Mouse (Mus musculus) layer of hippocampus, postnatal 36 days (tissue): ENCODE results near the gene Stox2. TPM values are rescaled to one million over a fixed set of nuclear protein-coding genes. Genes with fewer than 3 reads are reported as not detected.
A peak's percentile ranks its signal among the peaks of the same experiment; 100 is the strongest.
"Not testable (repeated sequence)": the region's sequence is repeated elsewhere in the genome, so short reads cannot be mapped to it uniquely, and the experiment has no call there.

Source experiments
- DNase-seq, 2 experiments: peaks; one replicate each; pipeline ENCODE4 v3.0.0; 2022
- total RNA-seq, 2 experiments: library from RNA; stranded (reverse); gene quantifications; 2 replicates each; pipeline ENCODE4 v1.2.3; 2021

The Stox2 gene
- 10 to 100 TPM; 82.8 to 93.3 TPM for total RNA-seq

DNA sequence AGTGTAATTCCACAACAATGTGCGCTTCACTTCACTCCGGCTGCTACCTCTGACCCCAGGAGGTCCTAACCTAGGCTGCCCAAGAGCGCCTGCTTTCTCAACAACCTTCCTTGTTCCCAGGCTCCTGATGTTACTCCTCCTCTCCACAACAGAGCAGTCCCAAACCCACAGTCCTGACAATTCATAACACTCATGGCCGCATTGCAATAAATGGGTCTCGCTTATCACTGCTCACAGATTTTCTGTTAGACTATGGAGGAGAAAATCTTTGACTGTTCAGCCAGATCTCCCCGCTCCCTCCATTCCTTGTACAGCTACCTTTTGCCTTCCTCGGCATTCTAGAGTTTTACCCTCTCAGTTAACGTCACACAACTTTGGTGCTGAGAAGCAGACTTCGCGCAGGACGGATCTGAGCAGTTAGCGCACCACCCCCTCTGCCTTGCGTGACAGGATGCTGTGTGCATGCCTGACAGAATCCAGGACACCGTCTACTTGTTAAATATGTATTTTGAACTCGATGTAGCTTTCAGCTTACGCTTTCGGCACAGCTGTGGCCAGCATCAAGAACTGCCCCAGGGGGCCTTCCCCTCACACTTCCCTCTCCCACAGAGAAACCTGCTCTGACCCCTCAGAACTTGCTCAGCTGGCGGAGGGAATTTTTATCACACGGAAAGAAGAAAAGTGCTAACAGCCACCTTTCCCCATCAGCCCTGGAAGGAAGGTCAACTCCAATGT, at the start of gene Stox2:
Gene Stox2, minus strand, starts transcription at position 51 of the 735 bp plus-strand sequence.
- no peak for DNase-seq

DNA sequence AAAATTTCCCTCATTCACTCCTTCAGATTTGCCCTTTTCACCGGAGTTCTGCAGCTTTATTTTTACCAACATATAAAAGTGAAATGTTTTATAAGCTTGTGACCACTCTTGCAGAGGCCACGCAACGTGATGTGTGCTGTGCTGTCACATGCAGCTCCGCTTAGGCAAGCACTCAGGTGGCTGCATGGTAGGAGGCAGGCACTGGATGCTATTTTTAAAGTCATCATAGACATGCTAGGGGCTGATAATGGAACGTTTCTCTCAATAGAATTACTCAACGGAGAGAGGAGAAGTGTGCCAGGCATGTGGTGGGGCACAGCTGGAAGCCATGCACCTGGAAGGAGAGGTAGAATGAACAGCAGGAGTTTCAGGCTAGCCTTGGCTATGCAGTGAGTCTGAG, 49.3 kb upstream of the Stox2 start:
- DNase-seq = no peak

DNA sequence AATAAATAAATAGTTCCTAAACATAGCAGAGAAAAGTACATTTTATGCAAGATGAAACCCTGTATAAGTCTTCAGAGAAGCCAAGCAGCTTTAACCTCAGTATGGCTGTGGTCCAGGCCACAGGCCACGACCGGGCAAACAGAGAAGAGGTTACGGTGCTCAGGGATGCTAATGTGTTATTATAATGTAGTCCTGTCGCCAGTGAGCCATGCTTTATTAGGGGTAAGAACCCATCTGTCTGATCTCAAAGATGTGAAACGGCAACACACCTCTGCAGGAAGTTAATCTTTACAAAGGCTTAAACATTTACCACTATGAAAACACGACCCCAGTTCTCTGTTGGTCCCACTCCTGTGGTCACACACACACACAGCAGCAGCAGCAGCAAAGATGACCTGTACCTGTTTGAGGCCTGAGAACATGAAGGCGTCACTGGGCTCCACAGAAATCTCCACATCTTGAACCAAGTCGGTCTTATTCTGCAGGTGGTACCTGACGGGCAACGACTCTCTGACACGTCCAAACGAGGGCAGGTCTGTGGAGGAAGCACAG, 48.5 kb upstream of the Stox2 start:
- DNase-seq = no peak

DNA sequence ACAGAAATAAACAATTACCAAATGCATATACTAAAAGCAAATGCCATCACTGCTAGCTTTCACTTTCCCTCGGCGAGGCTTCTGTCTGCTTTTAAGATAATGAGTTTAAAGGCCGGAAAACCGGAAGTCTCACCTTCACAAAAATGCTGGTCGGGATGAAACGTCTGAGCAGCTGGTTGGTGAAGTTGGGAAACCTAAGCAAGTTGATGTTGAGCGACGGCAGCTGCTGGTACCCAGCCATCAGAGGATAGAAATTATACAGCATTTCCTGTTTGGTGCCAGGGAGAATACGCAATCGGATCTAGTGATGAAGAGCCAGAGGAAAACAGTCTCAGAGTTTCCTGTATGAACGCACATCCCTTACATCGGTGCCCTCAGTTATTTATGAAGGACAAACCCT, 46.9 kb upstream of the Stox2 start:
- DNase-seq = no peak

DNA sequence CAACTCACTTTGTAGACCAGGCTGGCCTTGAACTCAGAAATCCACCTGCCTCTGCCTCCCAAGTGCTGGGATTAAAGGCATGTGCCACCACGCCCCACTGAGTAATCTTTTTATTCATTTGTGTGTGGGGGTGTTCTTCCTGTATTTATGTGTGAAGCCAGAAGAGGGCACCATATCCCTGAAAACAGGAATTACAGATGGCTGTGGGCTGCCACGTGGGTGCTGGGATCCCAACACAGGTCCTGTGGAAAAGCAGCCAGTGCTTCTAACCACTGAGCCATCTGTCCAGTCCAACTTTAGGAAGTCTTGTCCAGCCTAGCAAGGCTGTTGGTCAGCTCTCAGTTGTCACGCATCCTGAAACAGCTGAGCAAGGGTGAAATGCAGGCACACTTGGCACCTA, 41.1 kb upstream of the Stox2 start:
- no peak for DNase-seq

DNA sequence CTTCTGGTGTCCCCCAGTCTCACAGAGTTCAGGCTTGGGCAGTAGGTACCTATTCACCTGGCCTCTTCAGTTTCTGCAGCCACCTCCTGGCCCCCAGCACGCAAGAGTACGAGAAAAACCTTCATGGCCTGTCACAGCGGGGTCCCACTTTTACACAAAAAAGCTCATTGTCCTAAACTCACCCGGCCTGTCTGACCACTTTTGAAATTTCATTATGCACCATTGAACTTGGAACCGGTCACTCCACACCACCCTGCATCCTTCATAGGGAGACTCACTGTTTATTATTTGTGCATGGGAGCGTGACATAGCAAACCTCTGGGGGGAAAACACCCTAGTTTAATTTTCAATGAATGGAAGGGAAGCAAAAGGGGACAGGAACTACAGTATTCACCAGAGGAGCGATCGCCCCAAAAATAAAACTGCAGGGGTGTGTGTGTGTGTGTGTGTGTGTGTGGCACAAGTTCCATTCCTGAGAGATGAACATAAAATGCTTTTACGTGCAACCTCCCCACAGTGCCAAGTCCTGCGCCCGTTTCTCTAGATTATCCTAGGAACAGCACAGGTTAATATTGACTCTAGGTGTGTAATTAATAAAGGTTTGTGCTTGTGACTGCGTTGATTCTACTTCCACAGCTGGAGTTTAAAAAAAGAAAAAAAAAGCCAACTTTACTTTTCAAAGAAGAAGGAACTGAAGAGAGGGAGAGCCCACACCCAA, 36.4 kb upstream of the Stox2 start:
- no peak for DNase-seq

DNA sequence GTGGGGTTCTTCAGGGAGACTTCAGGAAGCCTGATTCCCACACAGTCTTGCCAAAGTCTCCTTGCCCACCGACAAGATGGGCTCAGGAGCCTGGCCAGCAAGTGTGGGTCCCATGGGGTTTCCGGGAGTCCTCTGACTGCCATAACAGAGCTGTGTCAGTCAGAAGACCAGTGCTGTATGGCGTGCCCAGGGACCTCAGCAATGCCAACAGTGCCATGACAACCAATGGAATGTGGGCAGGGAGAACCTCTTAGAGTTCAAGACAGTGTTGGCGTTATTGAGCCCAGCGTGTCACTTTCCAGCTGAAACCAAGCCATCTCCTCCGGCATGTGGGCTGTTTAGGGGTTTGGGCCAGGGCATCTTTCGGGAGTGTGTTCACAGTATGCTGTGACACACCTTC, 33.9 kb upstream of the Stox2 start:
- peak; percentile 17 to 21 for DNase-seq

DNA sequence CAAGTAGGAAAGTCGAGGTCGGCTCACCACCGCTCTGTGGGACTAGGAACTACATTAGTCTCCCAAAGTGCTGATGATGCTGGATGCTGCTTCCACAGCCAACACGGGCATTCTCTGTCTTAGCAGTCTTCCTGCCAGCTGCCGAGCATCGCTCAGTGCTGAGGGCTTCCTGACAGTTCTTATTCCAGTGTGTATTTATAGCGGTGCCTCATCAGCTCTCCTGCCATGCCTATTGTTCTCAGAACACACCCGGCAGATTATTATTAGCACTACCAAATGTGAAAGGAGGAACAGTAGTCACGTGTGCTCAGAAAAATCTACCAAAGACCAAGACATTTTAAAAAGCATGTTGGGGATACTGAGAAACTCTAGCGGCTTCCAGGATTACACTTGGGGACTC, 15.5 kb upstream of the Stox2 start:
- DNase-seq = peak; percentile 45 to 56

DNA sequence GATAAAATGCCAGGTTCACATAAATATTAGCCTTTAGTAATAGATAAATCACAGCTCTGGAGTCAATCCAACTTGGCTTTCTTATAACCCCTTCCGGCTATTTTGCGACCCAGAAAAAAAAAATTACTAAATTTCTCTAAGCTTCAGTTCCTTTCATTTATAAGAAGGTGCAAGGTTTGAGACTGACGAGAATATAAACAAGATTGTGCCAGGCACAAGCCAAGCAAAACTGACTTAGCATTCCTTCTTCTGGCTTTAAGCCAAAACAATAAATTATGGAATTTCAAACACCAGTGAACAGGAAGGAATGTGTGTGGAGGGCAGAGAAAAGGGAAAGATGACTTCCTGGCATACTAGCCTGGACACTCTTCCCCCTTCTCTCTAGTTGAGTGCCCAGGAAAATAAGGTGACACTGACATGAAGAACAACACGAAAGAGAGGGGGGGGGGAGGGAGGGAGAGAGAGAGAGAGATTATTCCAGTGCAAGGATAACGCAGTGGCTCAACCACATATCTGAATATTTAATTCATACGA, 13.1 kb upstream of the Stox2 start:
- DNase-seq = no peak

DNA sequence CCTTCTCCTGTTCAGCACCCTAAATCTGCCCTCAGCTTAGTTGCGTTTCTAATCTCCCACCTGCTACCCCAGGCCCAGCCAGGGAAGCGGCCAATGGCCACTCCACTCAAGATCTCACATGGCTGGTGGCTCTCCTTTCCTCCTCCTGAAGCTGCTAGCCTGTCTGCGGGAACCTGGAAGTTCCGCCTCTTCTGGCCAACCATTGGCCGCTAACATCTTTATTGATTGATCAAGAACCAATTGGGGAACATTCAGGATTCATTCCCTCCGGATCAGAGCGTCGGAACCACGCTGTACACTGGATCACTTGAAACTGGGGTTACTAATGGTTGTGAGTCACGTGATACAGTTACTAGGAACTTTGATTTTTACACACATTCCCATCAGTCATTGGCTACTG, 12.4 kb upstream of the Stox2 start:
- DNase-seq = no peak

DNA sequence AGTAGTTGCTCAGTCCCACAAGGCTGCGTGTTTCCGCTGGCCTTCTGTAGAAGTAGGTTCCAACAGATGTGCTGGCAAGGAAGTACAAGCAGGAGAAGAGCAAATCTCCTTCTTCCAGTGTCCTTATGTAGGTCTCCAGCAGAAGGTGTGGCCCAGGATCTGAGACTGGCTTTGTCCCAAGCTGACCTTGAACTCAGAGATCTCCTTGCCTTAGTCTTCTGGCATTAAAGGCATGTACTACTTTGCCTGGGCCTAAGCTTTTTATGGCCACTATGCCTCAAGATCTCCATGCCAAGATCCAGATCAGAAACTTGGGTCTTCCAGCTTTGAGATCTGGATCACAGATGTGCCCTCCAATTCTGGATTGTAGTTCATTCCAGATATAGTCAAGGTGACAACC, 3.0 kb upstream of the Stox2 start:
- not testable (repeated sequence) for DNase-seq

DNA sequence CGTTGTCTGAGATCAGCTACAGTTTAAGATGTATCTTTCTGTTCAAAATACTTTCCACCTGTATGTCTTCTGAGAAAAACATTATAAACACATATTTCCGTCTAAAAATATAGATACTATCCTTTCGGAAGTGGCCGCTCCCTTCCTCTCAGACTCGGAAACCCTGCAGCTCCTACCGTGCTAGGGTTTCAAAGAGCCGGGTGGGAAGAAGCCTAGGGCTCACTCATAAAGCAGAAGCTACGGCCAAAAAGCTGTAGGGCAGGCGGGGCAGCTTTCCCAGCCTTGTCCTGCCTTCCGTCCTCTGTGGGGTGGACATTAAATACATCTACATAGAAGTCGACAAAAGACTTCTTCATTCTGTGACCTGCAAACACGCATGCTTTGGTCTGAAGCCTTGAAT, 6.9 kb downstream of the Stox2 start:
- no peak for DNase-seq

DNA sequence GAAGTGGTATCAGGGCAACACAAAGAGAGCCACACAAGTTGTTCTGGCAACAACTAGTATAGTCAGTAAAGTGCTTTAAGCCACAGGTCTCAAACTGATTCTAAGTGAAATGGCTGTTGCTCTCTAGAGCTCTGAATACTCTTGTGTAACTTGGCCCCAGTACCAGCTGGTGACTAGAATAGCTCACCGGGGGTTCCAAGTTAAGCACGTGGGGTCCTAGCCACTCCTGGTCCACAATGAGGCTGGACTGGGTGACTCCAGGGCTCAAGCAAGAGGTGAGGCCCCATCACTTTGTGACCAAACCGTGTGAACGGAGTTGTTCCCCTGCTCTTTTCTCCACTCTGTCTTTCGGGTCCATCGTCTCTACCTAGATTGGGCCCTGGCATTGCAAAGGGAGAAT, 8.2 kb downstream of the Stox2 start:
- DNase-seq = no peak

DNA sequence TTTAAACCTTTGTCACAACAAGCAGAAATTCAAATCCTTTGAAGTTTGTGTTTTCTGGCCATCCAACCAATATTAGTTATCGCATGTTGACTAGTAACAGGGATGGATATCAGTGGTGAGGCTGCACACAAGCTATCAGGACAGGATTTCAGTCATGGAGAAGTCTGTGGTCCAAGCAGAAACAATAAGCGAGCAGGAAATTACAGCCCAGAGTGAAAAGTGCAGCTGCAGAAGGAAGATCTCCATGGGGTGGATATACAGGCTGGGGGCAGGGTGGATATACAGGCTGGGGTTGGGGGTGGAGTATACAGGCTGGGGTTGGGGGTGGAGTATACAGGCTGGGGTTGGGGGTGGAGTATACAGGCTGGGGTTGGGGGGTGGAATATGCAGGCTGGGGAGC, 10.3 kb downstream of the Stox2 start:
- DNase-seq = no peak

DNA sequence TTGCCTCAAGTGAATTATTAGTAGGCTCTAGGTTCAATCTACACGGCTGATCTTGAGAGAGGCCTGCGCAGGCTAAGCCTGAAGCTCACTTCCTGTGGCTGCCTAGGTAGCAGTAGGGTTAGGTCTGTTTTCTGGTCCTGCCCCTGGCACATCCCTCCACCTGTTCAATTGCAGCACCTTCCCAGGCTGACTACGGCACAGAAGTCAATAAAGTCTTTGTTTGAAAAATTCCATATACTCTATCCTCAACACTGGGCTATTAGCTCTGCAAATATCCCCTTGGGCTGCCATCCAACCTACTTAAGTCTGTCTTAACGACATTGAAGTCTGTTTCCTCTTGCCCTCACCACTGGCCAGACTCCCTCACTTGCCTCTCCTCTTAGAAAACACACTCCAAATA, 10.8 kb downstream of the Stox2 start:
- DNase-seq = no peak

DNA sequence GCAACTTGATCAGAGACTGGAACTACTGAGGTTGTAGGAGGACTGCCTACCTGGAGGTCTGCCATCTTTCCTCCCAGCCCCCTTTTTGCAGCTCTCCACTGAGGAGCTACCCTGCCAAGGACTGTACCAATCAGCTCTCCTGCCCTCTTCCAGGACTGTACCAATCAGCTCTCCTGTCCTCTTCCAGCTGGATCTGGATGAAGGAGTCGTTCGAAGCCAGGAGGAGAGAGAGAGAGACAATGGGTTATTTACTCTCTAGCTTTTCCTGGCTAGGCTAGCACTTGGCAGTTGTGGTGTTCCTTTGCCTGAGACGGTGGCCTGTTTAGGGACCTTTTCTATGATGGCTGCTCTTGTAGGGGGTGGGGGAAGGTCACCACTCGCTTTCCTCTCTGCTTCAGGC, 14.9 kb downstream of the Stox2 start:
- peak; percentile 48 to 53 for DNase-seq

DNA sequence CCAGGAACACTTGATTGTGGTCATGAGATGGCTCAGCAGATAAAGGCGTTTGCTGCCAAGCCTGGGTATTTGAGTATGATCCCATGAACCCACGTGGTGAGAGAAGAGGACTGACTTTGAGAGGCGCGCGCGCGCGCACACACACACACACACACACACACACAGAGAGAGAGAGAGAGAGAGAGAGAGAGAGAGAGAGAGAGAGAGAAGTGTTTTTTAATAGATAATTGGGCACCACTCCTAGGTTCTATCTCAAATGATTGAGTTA, 32.0 kb downstream of the Stox2 start:
- peak in 1 of 2 experiments; percentile 16 for DNase-seq

DNA sequence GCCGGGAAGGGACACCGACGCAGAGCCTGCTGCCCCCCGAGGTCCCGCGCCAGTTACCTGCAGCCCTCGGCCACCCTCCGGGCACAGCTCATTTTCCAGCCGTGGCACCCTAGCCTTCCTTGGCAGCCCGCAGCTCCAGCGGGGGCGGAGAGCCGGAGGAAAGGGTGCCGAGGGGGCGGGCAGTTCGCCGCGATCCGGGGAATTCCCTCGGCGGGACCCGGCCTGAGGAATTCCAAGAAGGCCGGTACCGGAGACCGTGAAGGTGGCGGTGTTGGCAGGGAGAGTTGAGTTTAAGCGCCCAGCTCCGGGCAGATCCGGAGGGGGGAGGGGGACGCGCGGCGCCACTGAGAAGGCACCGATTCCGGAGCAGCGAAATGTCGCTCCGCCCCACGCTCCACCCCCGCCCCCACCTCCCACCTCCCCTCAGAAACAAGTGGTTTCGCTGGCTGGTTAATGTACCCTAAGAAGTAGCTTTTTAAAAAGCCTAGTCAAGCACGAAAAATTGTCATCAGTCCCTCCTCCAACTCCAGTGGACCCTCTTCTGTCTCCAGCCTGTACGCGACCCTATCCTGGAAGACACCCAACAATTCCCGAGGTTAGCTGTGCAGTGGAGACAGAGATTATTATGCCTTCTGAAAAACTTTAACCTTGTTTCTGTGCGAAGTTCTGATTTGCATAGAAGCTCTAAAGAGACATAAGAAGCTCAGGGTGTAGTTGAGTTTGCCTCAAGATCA, 32.5 kb downstream of the Stox2 start:
- peak; percentile 67 to 75 for DNase-seq

DNA sequence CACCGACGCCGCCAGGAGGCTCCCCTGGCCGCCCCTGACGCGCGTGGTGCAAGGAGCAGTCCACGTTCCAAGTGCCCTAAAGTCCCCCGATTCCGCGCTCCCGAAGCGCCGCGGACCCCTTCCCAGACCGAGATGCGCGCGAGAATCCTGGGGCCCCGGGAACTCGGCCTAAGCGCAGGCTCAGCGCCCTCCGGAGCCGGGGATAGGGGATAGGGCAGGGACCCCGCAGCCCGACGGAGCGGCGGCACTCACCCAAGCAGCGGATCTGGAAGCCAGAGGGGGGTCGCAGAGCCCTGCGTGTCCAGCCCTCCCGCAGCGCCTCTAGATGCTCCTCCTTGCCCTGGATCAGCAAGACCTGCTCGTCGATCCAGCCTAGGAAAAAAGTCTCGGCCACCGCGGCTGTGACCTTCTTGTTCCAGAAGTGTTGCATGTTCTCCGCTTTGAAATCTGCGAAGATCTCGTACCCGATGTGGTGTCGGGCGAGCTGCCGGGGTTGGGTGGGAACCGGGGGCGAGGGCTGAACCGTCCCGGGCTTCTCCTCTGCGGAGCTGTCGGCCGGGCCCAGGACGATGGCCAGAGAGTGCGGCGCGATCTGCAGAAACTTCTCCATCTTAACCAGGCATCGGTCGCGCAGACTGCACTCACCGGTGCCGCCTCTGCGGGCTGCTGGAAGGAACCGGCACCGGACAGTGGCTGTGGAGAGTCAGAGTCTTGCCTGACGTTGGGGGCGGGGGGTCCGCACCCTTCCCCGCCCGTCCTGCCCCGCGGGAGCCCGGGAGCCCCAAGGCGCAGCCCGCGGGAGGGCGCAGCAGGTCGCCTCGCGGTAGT, 33.3 kb downstream of the Stox2 start:
- peak; percentile 13 to 15 for DNase-seq

DNA sequence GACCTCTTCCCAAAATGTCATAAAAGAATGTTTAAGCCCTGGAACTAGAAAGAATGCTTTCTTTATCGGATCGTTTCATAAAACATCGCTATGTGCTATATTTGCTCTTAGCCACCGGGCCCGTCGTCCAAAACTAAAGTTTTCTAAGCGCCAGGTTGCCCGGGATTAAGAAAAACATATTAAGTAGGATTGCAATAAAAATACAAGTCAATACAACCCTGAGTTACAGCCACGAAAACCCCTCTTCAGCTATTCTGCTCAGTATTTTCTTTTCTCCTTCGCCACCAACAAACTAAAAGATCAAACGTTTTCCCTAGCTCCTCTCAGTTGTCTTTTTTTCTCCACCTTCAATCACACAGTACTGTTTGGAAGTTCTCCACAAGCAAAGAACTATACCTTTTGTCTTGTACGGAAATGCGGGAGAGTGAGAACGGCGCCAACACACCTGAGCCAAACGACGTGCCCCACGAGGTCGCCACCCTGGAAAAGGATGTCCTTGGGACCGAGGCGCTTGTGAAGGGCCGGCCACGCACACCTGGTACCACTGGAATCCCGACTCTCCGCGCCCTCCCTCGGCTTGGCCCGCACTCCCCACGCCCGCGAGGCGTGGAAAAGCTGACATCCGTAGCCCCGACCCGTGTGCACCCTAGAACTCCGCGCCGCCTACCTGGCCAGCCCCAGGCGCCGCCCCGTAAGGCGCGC, 34.0 kb downstream of the Stox2 start:
- DNase-seq = no peak

DNA sequence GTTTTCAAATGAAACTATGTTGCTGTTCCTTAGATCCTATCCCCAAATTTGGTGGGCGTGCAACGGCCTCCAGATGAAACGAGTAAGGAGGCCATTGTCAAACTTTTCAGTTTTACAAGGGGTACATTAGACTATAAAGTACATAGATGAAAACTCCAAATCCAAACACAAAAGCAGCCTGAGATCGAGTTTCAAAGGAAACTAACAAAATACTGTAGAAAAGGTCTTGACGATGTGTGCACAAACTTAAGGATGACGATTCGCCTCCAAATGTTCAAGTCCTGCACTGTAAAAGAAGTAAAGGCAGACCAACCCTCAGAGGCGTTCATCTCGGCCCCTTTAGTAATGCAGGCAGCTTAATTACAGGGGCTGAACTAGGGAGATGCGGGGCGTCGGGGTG, 34.8 kb downstream of the Stox2 start:
- DNase-seq = no peak

DNA sequence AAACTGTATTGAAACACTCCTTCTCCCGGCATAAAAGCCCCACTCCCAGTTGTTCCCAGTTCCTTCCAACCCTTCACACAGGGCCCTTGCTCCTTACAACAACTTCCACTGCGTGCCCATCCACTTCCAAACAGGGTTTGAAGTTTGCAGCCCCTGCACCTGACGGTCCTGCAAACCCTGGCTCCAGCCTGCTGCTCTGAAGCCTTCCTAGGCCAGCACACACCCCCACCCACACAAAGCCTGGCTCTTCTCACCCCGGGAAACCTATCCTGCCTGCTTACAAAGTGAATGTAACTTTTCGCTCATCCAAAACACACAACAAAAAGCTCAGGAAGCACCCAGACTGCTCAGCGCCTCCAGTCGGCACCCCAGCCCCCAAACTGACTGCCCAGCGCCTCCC, 37.1 kb downstream of the Stox2 start:
- DNase-seq = no peak
